ENCODE assay signal across 33 mouse cellular contexts in the genomic region with DNA sequence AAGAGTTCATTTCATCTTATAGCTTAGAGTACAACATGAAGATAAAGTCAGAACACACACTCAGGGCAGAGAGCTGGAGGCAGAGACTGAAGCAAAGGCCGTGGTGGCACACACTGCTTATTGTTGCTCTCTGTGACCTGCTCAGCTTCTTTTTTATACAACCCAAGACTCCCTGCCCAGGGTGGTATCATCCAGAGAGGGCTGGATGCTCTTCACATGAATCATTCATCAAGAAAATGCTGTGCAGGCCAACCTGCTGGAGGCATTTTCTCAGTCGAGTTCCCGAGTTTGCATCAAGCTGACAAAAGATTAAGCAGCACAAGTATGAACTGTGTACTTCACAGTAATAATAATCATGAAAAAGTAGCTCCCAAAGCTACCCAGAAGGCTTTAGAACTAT.
"Had no signal": no experiment of that assay in that cellular context is flagged by ENCODE, and none has a peak within 500 bp of the region (broad histone marks: within the 10 kb centered on the region; RNA-seq: fewer than 3 reads in every experiment).

No protein-coding gene starts in this region.

- H3K27me3 ChIP-seq: limb, embryonic 12.5 days; limb, embryonic 13.5 days; limb, embryonic 15.5 days; liver, embryonic 12.5 days; liver, embryonic 13.5 days; liver, embryonic 15.5 days; lung, embryonic 15.5 days; megakaryocyte, embryonic 14.5 days; midbrain, embryonic 12.5 days; midbrain, embryonic 13.5 days; midbrain, embryonic 15.5 days; neural tube, embryonic 12.5 days; neural tube, embryonic 13.5 days had no signal

- H3K4me3 ChIP-seq: limb, embryonic 10.5 days; limb, embryonic 12.5 days; limb, embryonic 13.5 days; limb, embryonic 15.5 days; liver, embryonic 12.5 days; liver, embryonic 13.5 days; liver, embryonic 15.5 days; lung, embryonic 15.5 days; megakaryocyte, embryonic 14.5 days; midbrain, embryonic 10.5 days; midbrain, embryonic 12.5 days; midbrain, embryonic 13.5 days; midbrain, embryonic 15.5 days; myocyte; neural tube, embryonic 12.5 days; neural tube, embryonic 13.5 days had no signal

- H3K27ac ChIP-seq: limb, embryonic 10.5 days; limb, embryonic 12.5 days; limb, embryonic 13.5 days; limb, embryonic 15.5 days; liver, embryonic 12.5 days; liver, embryonic 13.5 days; liver, embryonic 14.5 days; liver, embryonic 15.5 days; lung, embryonic 15.5 days; macrophage; midbrain, embryonic 10.5 days; midbrain, embryonic 12.5 days; midbrain, embryonic 13.5 days; midbrain, embryonic 15.5 days; neural tube, embryonic 12.5 days; neural tube, embryonic 13.5 days had no signal

- H3K4me2 ChIP-seq: limb, embryonic 12.5 days; limb, embryonic 13.5 days; limb, embryonic 15.5 days; liver, embryonic 11.5 days; liver, embryonic 12.5 days; liver, embryonic 13.5 days; liver, embryonic 15.5 days; lung, embryonic 14.5 days; lung, embryonic 15.5 days; midbrain, embryonic 11.5 days; midbrain, embryonic 12.5 days; midbrain, embryonic 13.5 days; midbrain, embryonic 15.5 days; neural tube, embryonic 12.5 days; neural tube, embryonic 13.5 days had no signal

- H3K9ac ChIP-seq: limb, embryonic 12.5 days; limb, embryonic 13.5 days; limb, embryonic 15.5 days; liver, embryonic 12.5 days; liver, embryonic 13.5 days; liver, embryonic 14.5 days; liver, embryonic 15.5 days; liver, postnatal 0 days; lung, embryonic 14.5 days; lung, embryonic 15.5 days; midbrain, embryonic 12.5 days; midbrain, embryonic 13.5 days; midbrain, embryonic 15.5 days; neural tube, embryonic 12.5 days; neural tube, embryonic 13.5 days had no signal

- H3K4me1 ChIP-seq: limb, embryonic 10.5 days; limb, embryonic 12.5 days; limb, embryonic 13.5 days; limb, embryonic 15.5 days; liver, embryonic 12.5 days; liver, embryonic 13.5 days; liver, embryonic 15.5 days; lung, embryonic 15.5 days; midbrain, embryonic 10.5 days; midbrain, embryonic 12.5 days; midbrain, embryonic 13.5 days; midbrain, embryonic 15.5 days; neural tube, embryonic 12.5 days; neural tube, embryonic 13.5 days had no signal

- DNase-seq: left cerebral cortex, postnatal 4 days; liver; liver, embryonic 13.5 days; liver, postnatal 0 days; lung, adult 18-20 months; lung, adult 2 months; lung, embryonic 14.5 days; lung, postnatal 10 days; lung, postnatal 14 days; lung, postnatal 36 days; lung, postnatal 4 days; midbrain, embryonic 14.5 days had no signal

- ATAC-seq: liver, embryonic 12.5 days; liver, postnatal 0 days; lung, postnatal 0 days; midbrain, embryonic 13.5 days; midbrain, embryonic 15.5 days; midbrain, embryonic 16.5 days had no signal

- H3K9me3 ChIP-seq: limb, embryonic 10.5 days; limb, embryonic 12.5 days; limb, embryonic 13.5 days; limb, embryonic 15.5 days; liver, embryonic 12.5 days; liver, embryonic 13.5 days; liver, embryonic 15.5 days; lung, embryonic 15.5 days; megakaryocyte, embryonic 14.5 days; midbrain, embryonic 10.5 days; midbrain, embryonic 12.5 days; midbrain, embryonic 13.5 days; midbrain, embryonic 15.5 days; neural tube, embryonic 12.5 days; neural tube, embryonic 13.5 days had no signal
